Mouse (Mus musculus) thymus, postnatal 10 days (tissue): ENCODE data around the gene 2610008E11Rik.
"Not testable (repeated sequence)": the region's sequence is repeated elsewhere in the genome, so short reads cannot be mapped to it uniquely, and the experiment has no call there.

Experiments used
- DNase-seq, 2 experiments: peaks; one replicate each; pipeline ENCODE4 v3.0.0; 2021; ENCODE audit warnings: low spot score in 2 of 2

2610008E11Rik gene

DNA sequence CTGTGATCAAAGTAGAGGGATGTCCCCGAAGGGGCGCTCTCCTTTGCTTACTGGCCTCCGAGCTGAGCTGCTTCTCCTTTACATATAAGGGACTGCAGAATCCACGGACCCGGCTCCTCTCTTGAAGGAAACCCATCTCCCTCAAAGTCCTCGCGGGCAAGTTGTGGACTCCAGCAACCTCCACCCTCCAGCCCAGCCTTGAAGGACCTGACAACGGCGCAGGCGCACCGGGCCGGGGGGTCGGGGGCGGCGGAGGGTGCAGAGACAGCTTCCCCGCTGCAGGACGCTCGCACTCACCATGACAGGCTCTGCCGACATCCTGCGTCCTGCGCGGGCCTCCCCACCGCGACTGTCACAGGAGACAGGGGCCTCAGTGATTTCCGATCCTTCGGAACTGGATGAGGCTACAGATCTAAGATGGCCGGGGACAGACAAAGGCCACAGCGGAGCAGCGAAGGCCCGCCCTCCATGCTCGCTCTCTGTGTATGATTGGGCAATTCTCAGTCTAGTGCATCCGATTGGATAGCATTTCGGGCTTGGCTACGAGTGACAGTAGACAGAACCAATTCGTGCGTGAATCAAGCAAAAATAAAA lies at the start of gene 2610008E11Rik:
Gene 2610008E11Rik (minus strand): TSS at position 440 of the 594 bp plus-strand sequence.
- peak; percentile 88 to 89 for DNase-seq

DNA sequence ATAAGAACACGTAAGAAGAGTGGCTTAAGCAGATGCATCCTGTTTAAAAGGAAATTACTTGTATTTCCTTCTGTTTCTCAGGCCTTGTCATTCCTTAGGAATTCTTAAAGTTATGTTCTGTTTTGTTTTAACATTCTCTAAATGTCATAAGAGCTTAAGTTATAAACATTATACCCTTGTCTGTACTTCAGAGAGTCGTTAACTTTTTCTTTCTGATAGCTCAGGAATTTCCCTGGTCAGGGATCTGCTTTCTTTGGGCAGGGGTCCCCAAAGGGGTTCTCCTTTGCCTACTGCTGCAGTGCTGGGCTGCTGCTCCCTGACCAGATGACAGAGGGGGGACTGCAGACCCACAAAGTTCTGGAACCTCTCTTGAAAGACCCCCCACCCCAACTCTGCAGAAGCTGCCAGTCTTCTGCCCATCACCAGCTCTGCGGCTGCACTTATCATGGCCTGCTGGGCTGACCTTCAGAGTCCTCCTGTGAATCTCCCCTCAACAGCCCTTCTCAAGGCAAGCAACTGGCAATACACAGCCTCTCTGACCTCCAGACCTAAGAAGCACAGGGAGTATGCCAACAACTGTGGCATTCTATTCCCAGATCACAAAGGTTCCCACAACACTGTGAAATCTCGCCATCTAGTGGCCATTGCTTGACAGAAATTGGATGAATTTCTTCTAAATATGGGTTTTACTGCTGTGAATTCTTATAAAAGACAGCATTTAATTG lies 18.9 kb upstream of the 2610008E11Rik start:
- DNase-seq, result peak in 1 of 2 experiments; percentile 44

DNA sequence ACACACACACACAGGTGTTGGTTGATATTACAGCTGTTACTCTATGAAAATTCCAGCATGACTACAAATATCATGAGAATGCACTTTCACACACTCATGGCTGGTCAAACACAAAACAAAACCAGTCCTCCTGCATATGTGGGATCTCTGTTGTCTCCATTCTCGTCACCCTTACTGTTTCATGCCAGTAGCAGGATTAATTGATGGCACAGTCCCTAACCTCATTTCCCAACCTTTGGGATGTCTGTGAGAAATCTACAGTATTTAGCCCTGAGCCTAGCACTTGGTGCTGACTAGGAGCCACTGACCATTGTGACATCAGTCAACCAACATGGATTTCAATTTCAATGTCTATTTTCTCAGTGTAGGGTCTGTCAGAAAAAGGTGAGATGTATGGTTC lies 17.7 kb upstream of the 2610008E11Rik start:
- no peak for DNase-seq

DNA sequence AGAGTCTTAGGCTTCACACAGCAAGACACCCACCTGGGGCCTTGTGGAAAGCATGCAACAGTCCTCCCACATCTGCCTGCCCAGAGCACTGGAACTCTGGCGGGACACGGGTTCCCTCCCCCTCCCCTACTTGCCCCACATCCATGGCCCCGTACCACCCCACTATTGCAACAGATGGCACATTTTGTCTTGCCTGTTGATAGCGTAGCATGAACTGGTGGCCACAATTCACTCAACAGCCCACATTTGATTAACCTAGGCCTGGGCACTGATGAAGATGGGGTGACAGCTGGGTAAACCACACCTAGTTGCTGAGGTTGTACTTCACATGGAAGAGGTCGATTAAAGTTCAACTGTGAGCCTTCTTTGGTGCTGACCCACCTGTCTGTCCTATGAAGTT lies 13.1 kb upstream of the 2610008E11Rik start:
- no peak for DNase-seq

DNA sequence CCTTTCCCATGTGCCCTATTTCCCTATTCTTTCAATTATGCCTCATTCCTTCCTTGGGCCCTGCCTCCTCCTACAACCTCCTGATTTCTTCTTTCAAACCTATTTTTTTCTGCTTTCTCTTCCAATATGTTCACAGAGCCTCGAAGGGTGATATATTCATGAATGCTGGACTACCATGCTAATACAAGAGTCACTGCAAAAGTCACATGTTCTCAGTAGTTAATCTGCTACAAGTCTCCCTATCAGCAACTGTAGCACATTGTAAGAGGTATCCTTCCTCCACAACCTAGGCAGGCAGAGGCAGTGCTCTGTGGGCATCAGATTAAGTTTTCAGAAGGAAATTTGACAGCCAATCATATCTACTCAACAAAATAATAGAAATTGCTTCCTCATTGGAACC lies 11.8 kb upstream of the 2610008E11Rik start:
- no peak for DNase-seq

DNA sequence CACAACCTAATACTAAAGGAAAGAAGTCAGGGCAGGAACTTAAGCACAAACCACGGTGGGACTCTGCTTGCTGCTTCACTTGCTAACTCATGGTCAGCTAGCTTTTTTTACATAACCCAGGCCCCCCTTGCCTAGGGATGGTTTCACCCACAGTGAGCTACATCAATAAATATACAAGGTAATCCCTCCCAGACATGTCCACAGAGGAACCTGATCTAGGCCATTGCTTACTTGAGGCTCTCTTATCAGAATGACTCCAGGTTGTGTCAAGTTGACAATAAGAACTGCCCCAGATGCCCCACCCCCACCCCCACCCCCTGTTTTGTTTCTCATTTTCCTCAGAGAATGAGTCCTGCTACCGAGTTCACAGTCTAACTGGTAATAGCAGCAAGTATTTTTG lies 10.1 kb upstream of the 2610008E11Rik start:
- DNase-seq, result no peak

DNA sequence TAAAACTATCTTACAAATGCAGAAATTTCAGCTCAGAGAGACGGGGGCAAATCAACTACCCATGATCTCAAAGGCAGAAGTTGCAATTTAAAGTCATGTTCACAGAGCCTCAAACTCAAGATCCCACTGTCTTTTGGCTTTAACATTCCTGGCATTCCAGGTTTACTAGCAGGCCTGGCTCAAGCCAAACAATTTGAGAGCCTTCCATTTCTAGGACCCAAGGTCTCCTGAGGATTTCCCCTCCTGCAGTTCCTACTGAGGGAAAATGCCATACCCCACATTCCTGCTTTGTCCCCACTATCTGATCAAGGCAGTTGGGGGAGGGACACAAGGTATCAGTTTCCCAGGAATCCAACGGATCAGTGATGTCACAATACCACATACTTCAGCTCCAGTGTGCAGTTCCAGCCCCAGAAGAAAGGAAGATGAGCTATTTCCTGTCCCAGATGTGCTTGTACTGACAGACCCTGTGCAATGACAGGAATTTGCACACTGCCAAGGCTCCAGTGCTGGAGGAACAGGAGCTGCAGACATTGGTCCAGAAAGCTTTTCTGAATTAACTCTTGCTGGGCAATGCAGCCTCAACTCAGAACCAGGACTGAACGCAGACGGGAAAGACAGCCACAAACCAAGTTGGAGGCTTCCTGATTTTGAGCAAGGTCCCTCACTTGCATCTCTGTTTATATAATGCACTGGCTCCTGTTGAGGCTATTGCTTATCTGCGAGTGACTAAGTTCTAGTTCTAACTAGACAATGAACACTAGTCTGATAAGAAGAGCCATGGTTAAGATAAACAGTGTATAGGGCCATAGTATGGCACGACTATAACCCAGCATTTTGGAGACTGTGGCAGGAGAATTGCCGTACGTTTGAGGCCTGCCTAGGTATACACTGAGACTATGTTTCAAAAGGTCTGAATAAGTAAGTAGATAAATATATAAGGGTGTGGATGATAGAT lies 9.2 kb upstream of the 2610008E11Rik start:
- no peak for DNase-seq

DNA sequence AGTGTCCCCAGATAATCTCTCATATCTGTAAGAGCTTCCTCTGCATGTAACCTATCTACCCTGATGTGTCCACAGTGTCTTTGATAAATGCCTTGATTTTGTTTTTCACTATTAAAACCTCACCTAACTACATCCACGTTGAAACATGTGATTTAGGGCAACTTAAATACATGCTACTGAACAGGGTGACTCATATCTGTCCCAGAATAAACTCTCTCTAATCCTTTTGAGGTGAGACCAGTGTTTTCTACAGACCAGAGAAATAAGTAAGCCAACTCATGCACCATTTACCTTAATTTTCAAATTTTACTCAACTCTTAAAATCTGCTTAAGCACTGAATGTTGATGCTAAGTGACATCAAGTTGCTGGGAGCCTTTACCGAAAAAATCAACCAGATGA lies 694 bp downstream of the 2610008E11Rik start:
- DNase-seq, result no peak

DNA sequence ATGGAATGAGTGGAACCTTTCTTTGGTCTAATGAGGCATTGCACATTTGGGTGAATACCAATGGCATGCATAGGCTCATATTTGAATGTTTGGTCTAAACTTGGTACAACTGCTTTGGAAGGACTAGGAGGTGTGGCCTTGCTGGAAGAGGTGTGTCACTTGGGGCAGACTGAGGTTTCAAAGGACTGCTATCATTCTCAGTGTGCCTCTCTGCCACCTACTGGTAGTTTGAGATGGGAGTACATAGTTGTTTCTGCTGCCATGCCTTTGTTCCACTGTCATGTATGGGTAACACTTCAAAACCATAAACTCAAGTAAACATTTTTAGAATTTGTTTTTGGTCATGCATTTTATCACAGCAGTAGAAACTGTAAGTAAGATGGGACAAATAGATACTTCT lies 5.7 kb downstream of the 2610008E11Rik start:
- no peak for DNase-seq

DNA sequence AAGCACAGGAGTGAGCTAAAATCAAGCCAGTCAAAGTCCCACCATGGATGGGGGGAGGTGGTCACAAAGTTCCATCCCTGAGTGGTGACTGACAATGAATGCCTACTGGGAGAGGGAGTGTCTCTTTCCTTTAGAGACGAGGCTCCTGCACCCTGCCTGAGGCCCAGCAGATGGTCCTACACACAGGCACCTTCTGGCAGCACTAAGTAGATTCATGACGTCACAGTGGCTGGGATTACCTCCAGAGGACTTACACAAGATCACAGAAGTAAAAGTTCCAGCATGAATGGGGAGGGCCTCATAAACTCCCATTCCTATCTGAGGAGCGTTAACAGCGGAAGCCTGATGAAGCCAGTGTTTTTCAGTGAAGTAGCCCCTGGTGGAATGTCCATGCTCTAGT lies 8.4 kb downstream of the 2610008E11Rik start:
- DNase-seq, result no peak

DNA sequence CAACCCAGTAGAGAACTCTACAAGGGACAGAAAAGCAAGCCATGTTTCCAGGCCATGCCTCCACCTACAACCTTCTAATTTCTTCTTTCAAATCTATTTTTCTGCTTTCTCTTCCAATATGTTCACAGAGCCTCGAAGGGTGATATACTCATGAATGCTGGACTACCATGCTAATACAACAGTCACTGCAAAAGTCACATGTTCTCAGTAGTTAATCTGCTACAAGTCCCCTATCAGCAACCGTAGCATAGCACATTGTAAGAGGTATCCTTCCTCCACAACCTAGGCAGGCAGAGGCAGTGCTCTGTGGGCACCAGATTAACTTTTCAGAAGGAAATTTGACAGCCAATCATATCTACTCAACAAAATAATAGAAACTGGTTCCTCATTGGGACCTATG lies 10.8 kb downstream of the 2610008E11Rik start:
- DNase-seq, result no peak

DNA sequence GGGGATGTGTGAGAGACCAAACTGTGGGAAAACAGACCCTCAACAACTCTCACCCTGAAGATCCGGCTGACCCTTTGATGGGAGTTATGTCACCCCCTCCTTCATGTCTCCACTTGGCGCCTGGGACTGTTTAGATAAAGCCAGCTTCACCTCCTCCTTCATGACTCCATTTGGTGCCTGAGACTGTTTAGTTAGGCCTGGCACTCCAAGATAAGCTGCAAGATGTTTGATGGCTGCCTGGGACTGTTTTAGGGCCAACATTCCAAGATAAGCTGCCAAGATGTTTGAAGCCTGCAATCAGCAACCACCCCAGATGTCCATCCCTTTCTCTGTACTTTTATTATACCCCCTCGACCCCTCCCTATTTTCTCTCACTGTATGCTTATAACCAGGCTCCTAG lies 40.0 kb downstream of the 2610008E11Rik start:
- not testable (repeated sequence) for DNase-seq

DNA sequence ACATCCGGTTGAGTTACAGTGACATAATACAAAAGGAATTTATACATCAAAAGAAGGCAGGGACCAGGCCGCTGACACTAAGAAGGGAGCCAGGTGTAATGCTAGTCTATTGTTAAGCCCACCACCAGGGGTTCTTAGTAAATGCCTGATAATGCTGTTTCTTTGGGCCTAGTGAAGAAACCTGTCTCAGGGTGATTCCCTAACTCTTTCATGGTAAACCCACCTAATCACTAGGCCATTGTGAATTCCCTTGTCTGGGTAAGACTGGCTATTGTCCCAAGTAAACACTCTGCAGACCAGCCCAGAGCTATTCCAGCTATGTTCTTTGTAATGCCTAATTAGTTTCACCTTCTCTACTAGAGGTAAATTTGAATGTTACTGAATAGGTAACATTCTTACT lies 54.9 kb downstream of the 2610008E11Rik start:
- not testable (repeated sequence) for DNase-seq

DNA sequence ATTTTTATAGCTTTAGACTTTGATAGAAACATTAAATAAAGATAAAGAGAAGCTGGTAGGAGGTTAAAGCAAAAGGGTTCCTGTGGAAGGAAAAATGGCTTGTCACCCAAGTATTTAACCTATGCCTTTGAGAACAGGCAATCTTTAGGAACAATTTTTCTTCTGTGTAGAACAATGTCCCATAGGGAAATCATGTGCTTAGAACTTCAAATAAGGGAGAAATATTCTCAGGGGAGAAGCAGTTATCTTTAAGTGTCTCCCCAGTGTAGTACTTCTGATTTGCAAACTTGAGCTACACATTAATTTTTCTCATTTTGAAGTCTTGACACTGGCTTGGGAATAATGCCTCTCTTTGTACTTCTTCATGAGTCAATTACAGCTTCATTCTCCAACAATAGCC lies 69.0 kb downstream of the 2610008E11Rik start, which contains the start of gene Olfr57:
Gene Olfr57 (plus strand): TSS at position 301 of the 400 bp plus-strand sequence.
- DNase-seq, result no peak
